Mouse (Mus musculus): ENCODE results near the gene Svip.

Svip gene

DNA sequence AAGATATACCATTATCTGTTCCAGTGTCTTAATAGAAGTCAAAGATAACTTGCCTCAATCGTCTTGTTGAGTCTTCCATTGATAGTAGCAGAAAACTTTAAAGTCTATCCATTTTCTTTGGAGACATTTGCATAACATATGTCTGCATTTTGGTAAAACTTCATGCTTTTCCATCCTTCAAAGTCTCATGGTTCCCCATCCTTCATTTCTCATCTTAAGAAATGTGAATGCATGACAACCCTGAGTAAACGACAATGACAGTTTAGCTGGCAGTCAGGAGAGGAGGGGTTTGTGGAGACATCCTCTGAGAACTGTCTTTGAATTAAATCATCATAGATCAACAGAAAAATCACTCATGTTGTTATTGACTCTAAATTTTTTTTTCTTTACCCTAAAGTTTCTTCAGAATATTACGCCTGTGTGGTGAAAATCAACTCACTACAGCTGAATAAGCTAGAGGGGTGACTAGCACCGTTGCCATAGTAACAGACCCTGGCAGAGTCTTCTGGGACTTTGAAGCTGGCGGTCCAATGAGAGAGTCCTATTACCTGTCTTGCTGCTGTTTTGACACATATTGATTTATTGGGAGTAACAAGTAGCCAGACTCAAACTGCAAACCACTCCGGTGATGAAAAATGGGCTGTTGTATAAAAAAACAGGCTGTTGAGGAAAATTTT is 45.0 kb downstream of the Svip start:
- DNase-seq: no peak

DNA sequence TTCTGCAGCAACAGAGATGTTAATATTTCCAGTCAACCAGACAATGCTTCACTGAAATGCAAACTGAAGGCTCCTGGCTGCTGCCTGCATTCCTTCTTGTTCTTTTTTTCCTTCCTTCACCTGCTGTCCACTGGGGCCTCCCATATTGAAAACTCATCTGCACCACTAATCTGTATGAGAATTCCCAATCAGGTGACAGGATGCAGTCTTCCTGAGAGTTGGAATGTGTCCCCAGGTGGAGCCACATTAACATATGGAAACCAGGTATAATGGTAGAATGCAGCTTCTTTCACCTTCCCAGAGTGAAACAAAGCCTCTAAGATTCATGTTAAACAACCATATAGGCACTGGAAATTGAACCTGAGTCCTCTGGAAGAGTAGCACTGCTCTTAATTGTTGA is 48.1 kb downstream of the Svip start:
- no peak for DNase-seq

DNA sequence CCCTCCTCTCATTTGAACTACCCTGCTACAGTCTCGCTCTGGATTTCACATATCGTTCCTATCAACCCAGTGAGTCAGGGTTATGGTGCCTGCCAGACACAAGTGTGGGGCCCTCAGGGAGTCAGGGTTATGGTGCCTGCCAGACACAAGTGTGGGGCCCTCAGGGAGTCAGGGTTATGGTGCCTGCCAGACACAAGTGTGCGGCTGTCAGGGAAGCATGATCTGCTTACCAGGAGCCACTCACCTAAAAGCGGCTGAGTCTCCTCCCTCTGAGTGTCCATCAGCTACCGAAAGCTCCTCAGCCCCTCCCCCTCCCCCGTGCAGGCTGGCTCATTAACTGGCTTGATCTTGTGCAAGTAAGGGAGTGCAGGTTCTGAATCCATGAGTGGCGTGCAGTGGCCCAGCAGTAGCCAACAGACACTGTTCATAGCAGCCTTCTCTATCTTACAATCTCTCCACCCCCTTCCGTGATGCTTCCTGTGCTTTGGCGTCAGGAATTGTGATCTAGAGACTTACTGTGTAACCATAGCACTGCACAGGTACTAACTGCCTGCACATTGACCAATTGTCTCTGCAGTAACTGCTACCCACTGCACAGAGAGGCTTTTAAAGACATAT is 50.3 kb downstream of the Svip start:
- DNase-seq: no peak

Measured in thymus, postnatal 36 days (tissue).